Mouse (Mus musculus) lung, adult 2 months (tissue): ENCODE measurements around the gene Tor3a.

Experiments used
- CTCF ChIP-seq: fragments of 200-500 bp; IDR thresholded peaks from 2 replicates; pipeline ENCODE4 v1.5.1; 2011; ENCODE audit warnings: mild to moderate bottlenecking, low read length, control low read depth; ENCODE audit not compliant: insufficient read depth
- POLR2A ChIP-seq: fragments of 200-500 bp; IDR thresholded peaks from 2 replicates; pipeline ENCODE4 v1.6.1; 2011; ENCODE audit warnings: low read depth, mild to moderate bottlenecking, control low read depth, low read length, borderline replicate concordance; ENCODE audit errors: extremely low read depth

- TF ChIP-seq CTCF (no peak), POLR2A (no peak)
Measured at GRCm38 (mm10) chr1:156720046-156720445, 45.9 kb upstream of the Tor3a start.
